16 mouse cellular contexts compared by ENCODE assay signal in genomic region chr12:8648211-8648610, GRCm38 (mm10). TPM values are rescaled to one million over a fixed set of nuclear protein-coding genes. Genes with fewer than 3 reads are reported as not detected.
"Had no signal": no experiment of that assay in that cellular context is flagged by ENCODE, and none has a peak within 500 bp of the region (broad histone marks: within the 10 kb centered on the region; RNA-seq: fewer than 3 reads in every experiment).

No protein-coding gene starts in this region.

RNA-seq across cellular contexts. Expression of gene Slc7a15, which starts 49.3 kb away (rescaled TPM):
- total RNA-seq: megakaryocyte, adult 5-6 weeks; midbrain, postnatal 0 days; monocyte, adult 5-6 weeks; neutrophil, adult 5-6 weeks had no signal
- polyA plus RNA-seq: lung, adult 2 months; lung, embryonic 15.5 days; lung, postnatal 0 days; macrophage; midbrain, embryonic 11.5 days; midbrain, embryonic 13.5 days; midbrain, embryonic 15.5 days; midbrain, postnatal 0 days; neural tube, embryonic 12.5 days; neural tube, embryonic 14.5 days; spleen, adult 2 months; stomach, postnatal 0 days; urinary bladder, adult 2 months had no signal
